Mouse (Mus musculus) forebrain, embryonic 11.5 days (tissue): ENCODE measurements around the gene Ttc30a1. TPM values are rescaled to one million over a fixed set of nuclear protein-coding genes. Genes with fewer than 3 reads are reported as not detected.

Experiments
- ATAC-seq: fragments of 200-750 bp; cut with Nextera tagmentation; replicated peaks from 2 replicates; pipeline ENCODE4 v1.8.0; 2017; ENCODE audit warnings: moderate TSS enrichment; ENCODE audit not compliant: low FRiP score
- DNase-seq: peaks from one replicate; pipeline ENCODE4 v3.0.0-alpha.2; 2017; ENCODE audit warnings: low spot score
- H3K27ac ChIP-seq: fragments of 300-500 bp; sonication (generic); 2 replicates; pipeline ENCODE4 v1.5.1; 2014; ENCODE audit warnings: low read depth, low read length
- H3K27me3 ChIP-seq: fragments of 300-500 bp; sonication (generic); 2 replicates; pipeline ENCODE4 v1.6.1; 2014; ENCODE audit warnings: mild to moderate bottlenecking, low read length, mixed read lengths; ENCODE audit not compliant: control insufficient read depth, insufficient read depth
- H3K36me3 ChIP-seq: fragments of 300-500 bp; sonication (generic); 2 replicates; pipeline ENCODE4 v1.6.1; 2014; ENCODE audit warnings: mild to moderate bottlenecking, low read length, moderate library complexity, mixed read lengths; ENCODE audit not compliant: control insufficient read depth, insufficient read depth
- H3K4me1 ChIP-seq: fragments of 300-500 bp; sonication (generic); replicated peaks from 2 replicates; pipeline ENCODE4 v1.6.1; 2014; ENCODE audit warnings: low read length, mixed read lengths; ENCODE audit not compliant: control insufficient read depth, insufficient read depth
- H3K4me2 ChIP-seq: fragments of 300-500 bp; sonication (generic); 2 replicates; pipeline ENCODE4 v1.6.1; 2014; ENCODE audit warnings: low read depth, mild to moderate bottlenecking, low read length, moderate library complexity, mixed read lengths; ENCODE audit not compliant: severe bottlenecking
- H3K4me3 ChIP-seq: fragments of 300-500 bp; sonication (generic); 2 replicates; pipeline ENCODE4 v1.5.1; 2014; ENCODE audit warnings: low read depth, low read length
- H3K9ac ChIP-seq: fragments of 300-500 bp; sonication (generic); 2 replicates; pipeline ENCODE4 v1.6.1; 2014; ENCODE audit warnings: low read length
- H3K9me3 ChIP-seq: fragments of 300-500 bp; sonication (generic); 2 replicates; pipeline ENCODE4 v1.6.1; 2016; ENCODE audit warnings: low read length, mixed read lengths; ENCODE audit not compliant: control insufficient read depth
- whole genome bisulfite sequencing: fragments of 180-500 bp; shearing (Covaris S2); extraction: QIAGEN DNeasy Blood & Tissue Kit; methylation state at CpG from one replicate; pipeline ENCODE4 v1.1.7; 2014; 5-methylcytosine and 5-hydroxymethylcytosine counted together
- polyA plus RNA-seq: library from polyadenylated mRNA; unstranded; fragments of >200 nt; fragmentation: Nextera tagmentation; extraction: Ambion mirVana; gene quantifications from 2 replicates; pipeline ENCODE4 v1.2.1, GENCODE M21; 2014

Gene Ttc30a1
- polyA plus RNA-seq, 1 experiment from 2014 or later, result 11.2 TPM

- DNase-seq (no peak), ATAC-seq (no peak)
- WGBS, result 57% methylated on average over 7 of the region's 7 CpGs
- Histone ChIP-seq H3K36me3 (no peaks in the 10 kb centered on the region), H3K4me2 (no peak overlapping the region), H3K4me3 (no peak overlapping the region), H3K4me1 (no peaks in the 10 kb centered on the region), H3K9me3 (no peaks in the 10 kb centered on the region), H3K9ac (no peak overlapping the region), H3K27ac (no peak overlapping the region), H3K27me3 (no peaks in the 10 kb centered on the region)
Measured at GRCm38 (mm10) chr2:75933541-75933940, 48.2 kb downstream of the Ttc30a1 start.

DNA sequence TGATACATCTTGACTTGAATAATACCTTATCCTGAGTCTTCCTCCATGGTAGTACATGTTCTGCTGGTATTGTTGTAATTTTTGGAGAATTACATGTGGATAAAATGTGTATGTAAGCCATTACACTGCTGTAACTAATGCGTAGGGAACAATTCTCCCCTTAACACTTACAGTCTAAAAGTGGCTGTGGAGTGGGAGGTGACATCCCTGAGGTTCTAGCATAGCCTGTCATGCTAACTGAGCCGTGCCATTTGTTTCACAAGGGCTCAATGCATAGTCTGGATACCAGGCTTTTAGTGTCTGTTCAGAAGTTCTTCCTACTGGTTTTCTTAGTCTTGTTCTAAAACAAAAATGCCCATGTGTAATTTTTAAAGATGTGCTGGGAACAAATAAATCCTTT, 50.8 kb downstream of the Ttc30a1 start:
- WGBS, result 93% methylated on average over 2 of the region's 2 CpGs
- no peak overlapping the region for H3K27ac ChIP-seq
- ATAC-seq (no peak), DNase-seq (no peak)
- H3K4me1 ChIP-seq, result no peaks in the 10 kb centered on the region
- H3K36me3 ChIP-seq, result no peaks in the 10 kb centered on the region; the same call in 1 of the 2 replicates
- no peaks in the 10 kb centered on the region for H3K9me3 ChIP-seq
- H3K9ac ChIP-seq, result no peak overlapping the region
- no peak overlapping the region for H3K4me3 ChIP-seq
- no peak overlapping the region for H3K4me2 ChIP-seq
- H3K27me3 ChIP-seq, result no peaks in the 10 kb centered on the region

- no peaks in the 10 kb centered on the region; the same call in 1 of the 2 replicates for H3K36me3 ChIP-seq
- no peaks in the 10 kb centered on the region for H3K27me3 ChIP-seq
- H3K4me2 ChIP-seq, result no peak overlapping the region
- ATAC-seq, result no peak
- no peak overlapping the region for H3K9ac ChIP-seq
- no peak overlapping the region for H3K27ac ChIP-seq
- no peaks in the 10 kb centered on the region for H3K9me3 ChIP-seq
- no peaks in the 10 kb centered on the region for H3K4me1 ChIP-seq
- H3K4me3 ChIP-seq, result no peak overlapping the region
- WGBS, result 93% methylated on average over 6 of the region's 6 CpGs
- DNase-seq, result no peak
Measured at GRCm38 (mm10) chr2:75929786-75930444, 51.9 kb downstream of the Ttc30a1 start.

GRCm38 (mm10) chr2:75929141-75929540, 52.6 kb downstream of the Ttc30a1 start:
- ATAC-seq (no peak), DNase-seq (no peak)
- Histone ChIP-seq H3K9ac (no peak overlapping the region), H3K36me3 (no peaks in the 10 kb centered on the region; the same call in 1 of the 2 replicates), H3K4me2 (no peak overlapping the region), H3K9me3 (no peaks in the 10 kb centered on the region), H3K27me3 (no peaks in the 10 kb centered on the region), H3K27ac (no peak overlapping the region), H3K4me1 (no peaks in the 10 kb centered on the region), H3K4me3 (no peak overlapping the region)
- 90% methylated on average over 2 of the region's 2 CpGs for WGBS

Other genes with a start within 250 kb of the Ttc30a1 start
- 46.7 and 47.3 TPM in 2 replicates for gene Agps, start 149.8 kb downstream of the Ttc30a1 start, polyA plus RNA-seq
- gene Ttc30b, start 43.4 kb downstream of the Ttc30a1 start, polyA plus RNA-seq, result 6.7 and 7.2 TPM in 2 replicates
- gene Ttc30a2, start 3.8 kb downstream of the Ttc30a1 start, polyA plus RNA-seq, result 0.28 and 0.61 TPM in 2 replicates